Mouse (Mus musculus) heart, embryonic 11.5 days (tissue): ENCODE results near the gene Xpo4. TPM values are rescaled to one million over a fixed set of nuclear protein-coding genes. Genes with fewer than 3 reads are reported as not detected.
"Not testable (repeated sequence)": the region's sequence is repeated elsewhere in the genome, so short reads cannot be mapped to it uniquely, and the experiment has no call there.

Experiments
- ATAC-seq: fragments of 200-750 bp; cut with Nextera tagmentation; replicated peaks from 2 replicates; pipeline ENCODE4 v1.8.0; 2017; ENCODE audit warnings: moderate library complexity; ENCODE audit not compliant: insufficient number of reproducible peaks, low FRiP score, low TSS enrichment
- H3K27ac ChIP-seq: fragments of 300-500 bp; sonication (generic); 2 replicates; pipeline ENCODE4 v1.5.1; 2014; ENCODE audit warnings: mild to moderate bottlenecking, low read depth, low read length
- H3K27me3 ChIP-seq: fragments of 300-500 bp; sonication (generic); 2 replicates; pipeline ENCODE4 v1.6.1; 2014; ENCODE audit warnings: mild to moderate bottlenecking, low read length, mixed read lengths; ENCODE audit not compliant: control insufficient read depth, insufficient read depth
- H3K36me3 ChIP-seq: fragments of 300-500 bp; sonication (generic); 2 replicates; pipeline ENCODE4 v1.6.1; 2014; ENCODE audit warnings: mild to moderate bottlenecking, low read length, moderate library complexity, mixed read lengths; ENCODE audit not compliant: control insufficient read depth, insufficient read depth
- H3K4me1 ChIP-seq: fragments of 300-500 bp; sonication (generic); 2 replicates; pipeline ENCODE4 v1.6.1; 2014; ENCODE audit warnings: low read length; ENCODE audit not compliant: control insufficient read depth, insufficient read depth
- H3K4me2 ChIP-seq: fragments of 300-500 bp; sonication (generic); 2 replicates; pipeline ENCODE4 v1.6.1; 2014; ENCODE audit warnings: mild to moderate bottlenecking, moderate library complexity
- H3K4me3 ChIP-seq: fragments of 300-500 bp; sonication (generic); 2 replicates; pipeline ENCODE4 v1.5.1; 2014; ENCODE audit warnings: low read depth, low read length
- H3K9ac ChIP-seq: fragments of 300-500 bp; sonication (generic); 2 replicates; pipeline ENCODE4 v1.6.1; 2014; ENCODE audit warnings: mild to moderate bottlenecking, low read depth, low read length, moderate library complexity
- H3K9me3 ChIP-seq: fragments of 300-500 bp; sonication (generic); replicated peaks from 2 replicates; pipeline ENCODE4 v1.6.1; 2016; ENCODE audit warnings: low read length; ENCODE audit not compliant: control insufficient read depth
- WGBS: fragments of 180-500 bp; shearing (Covaris S2); extraction: QIAGEN DNeasy Blood & Tissue Kit; methylation state at CpG from one replicate; pipeline ENCODE4 v1.1.7; 2014; ENCODE audit not compliant: insufficient replicate concordance; 5-methylcytosine and 5-hydroxymethylcytosine counted together
- polyA plus RNA-seq: library from polyadenylated mRNA; unstranded; fragments of >200 nt; fragmentation: Nextera tagmentation; extraction: Ambion mirVana; gene quantifications from 2 replicates; pipeline ENCODE4 v1.2.1, GENCODE M21; 2014

Xpo4 gene
- polyA plus RNA-seq, 1 experiment from 2014 or later: 23.7 TPM

- no peaks in the 10 kb centered on the region for H3K9me3 ChIP-seq
- H3K4me1 ChIP-seq: peaks cover 3% of the 10 kb centered on the region; the same call in 1 of the 2 replicates
- peak overlapping the region; percentile 94; the same call in 1 of the 2 replicates for H3K27ac ChIP-seq
- no peaks in the 10 kb centered on the region for H3K36me3 ChIP-seq
- peak overlapping the region; percentile 86 for H3K4me3 ChIP-seq
- no peak for ATAC-seq
- 11% methylated on average over 10 of the region's 10 CpGs for WGBS
- H3K4me2 ChIP-seq: peak overlapping the region; percentile 89
- peak overlapping the region; percentile 93 for H3K9ac ChIP-seq
- no peaks in the 10 kb centered on the region for H3K27me3 ChIP-seq
These were observed 359 bp upstream of the Xpo4 start for GRCm38 (mm10) chr14:57665628-57665950.

GRCm38 (mm10) chr14:57664311-57664821 is 864 bp downstream of the Xpo4 start:
- ATAC-seq: 0 out of 2 replicates have a peak, but pooled peaks have one; percentile 58
- peaks cover 3% of the 10 kb centered on the region; the same call in 1 of the 2 replicates for H3K4me1 ChIP-seq
- no peaks in the 10 kb centered on the region for H3K36me3 ChIP-seq
- H3K9ac ChIP-seq: peak overlapping the region; percentile 93
- WGBS: under 1% methylated on average over 19 of the region's 19 CpGs
- no peaks in the 10 kb centered on the region for H3K9me3 ChIP-seq
- H3K27ac ChIP-seq: peak overlapping the region; percentile 94
- H3K27me3 ChIP-seq: no peaks in the 10 kb centered on the region
- H3K4me2 ChIP-seq: peak overlapping the region; percentile 89
- peak overlapping the region; percentile 86 for H3K4me3 ChIP-seq

GRCm38 (mm10) chr14:57663630-57664029 is 1.6 kb downstream of the Xpo4 start:
- no peaks in the 10 kb centered on the region for H3K27me3 ChIP-seq
- H3K9ac ChIP-seq: no peak overlapping the region
- peaks cover 3% of the 10 kb centered on the region; the same call in 1 of the 2 replicates for H3K4me1 ChIP-seq
- no peak for ATAC-seq
- WGBS: 23% methylated on average over 1 of the region's 1 CpGs
- H3K27ac ChIP-seq: no peak overlapping the region
- H3K4me3 ChIP-seq: peak overlapping the region; percentile 86
- H3K36me3 ChIP-seq: no peaks in the 10 kb centered on the region; the same call in 1 of the 2 replicates
- peak overlapping the region; percentile 89 for H3K4me2 ChIP-seq
- no peaks in the 10 kb centered on the region for H3K9me3 ChIP-seq

- Histone ChIP-seq H3K27ac (no peak overlapping the region), H3K4me1 (no peaks in the 10 kb centered on the region), H3K9ac (no peak overlapping the region), H3K4me2 (no peak overlapping the region), H3K27me3 (no peaks in the 10 kb centered on the region), H3K36me3 (no peaks in the 10 kb centered on the region; the same call in 1 of the 2 replicates), H3K9me3 (no peaks in the 10 kb centered on the region), H3K4me3 (no peak overlapping the region)
- WGBS: 97% methylated on average over 4 of the region's 4 CpGs
- ATAC-seq: no peak
These were observed 6.9 kb downstream of the Xpo4 start for GRCm38 (mm10) chr14:57658301-57658700.

GRCm38 (mm10) chr14:57657500-57657899 is 7.7 kb downstream of the Xpo4 start:
- Histone ChIP-seq H3K4me1 (no peaks in the 10 kb centered on the region; the same call in 1 of the 2 replicates), H3K9me3 (no peaks in the 10 kb centered on the region), H3K4me2 (no peak overlapping the region), H3K27me3 (no peaks in the 10 kb centered on the region), H3K36me3 (no peaks in the 10 kb centered on the region; the same call in 1 of the 2 replicates), H3K9ac (no peak overlapping the region), H3K4me3 (no peak overlapping the region), H3K27ac (no peak overlapping the region)
- WGBS: 93% methylated on average over 2 of the region's 2 CpGs
- ATAC-seq: no peak

GRCm38 (mm10) chr14:57656519-57656918 is 8.7 kb downstream of the Xpo4 start:
- H3K4me3 ChIP-seq, H3K4me1 ChIP-seq, ATAC-seq, H3K27ac ChIP-seq, H3K36me3 ChIP-seq, H3K4me2 ChIP-seq, H3K9ac ChIP-seq, H3K27me3 ChIP-seq, H3K9me3 ChIP-seq: not testable (repeated sequence)
- 87% methylated on average over 3 of the region's 3 CpGs for WGBS

GRCm38 (mm10) chr14:57649501-57649900 is 15.7 kb downstream of the Xpo4 start:
- no peaks in the 10 kb centered on the region for H3K27me3 ChIP-seq
- no peak overlapping the region for H3K27ac ChIP-seq
- H3K9me3 ChIP-seq: no peaks in the 10 kb centered on the region
- H3K4me1 ChIP-seq: peaks cover 4% of the 10 kb centered on the region
- H3K9ac ChIP-seq: no peak overlapping the region
- no peak overlapping the region for H3K4me2 ChIP-seq
- no peaks in the 10 kb centered on the region for H3K36me3 ChIP-seq
- ATAC-seq: no peak
- no peak overlapping the region for H3K4me3 ChIP-seq

GRCm38 (mm10) chr14:57646155-57646554 is 19.1 kb downstream of the Xpo4 start:
- H3K9me3 ChIP-seq: no peaks in the 10 kb centered on the region
- H3K27me3 ChIP-seq: no peaks in the 10 kb centered on the region
- WGBS: 84% methylated on average over 4 of the region's 4 CpGs
- H3K4me2 ChIP-seq: no peak overlapping the region
- no peak overlapping the region for H3K4me3 ChIP-seq
- no peak overlapping the region for H3K9ac ChIP-seq
- H3K36me3 ChIP-seq: no peaks in the 10 kb centered on the region
- H3K4me1 ChIP-seq: peaks cover 4% of the 10 kb centered on the region
- H3K27ac ChIP-seq: no peak overlapping the region
- no peak for ATAC-seq

GRCm38 (mm10) chr14:57639153-57639552 is 26.1 kb downstream of the Xpo4 start:
- Histone ChIP-seq H3K4me3 (no peak overlapping the region), H3K9me3 (no peaks in the 10 kb centered on the region), H3K9ac (no peak overlapping the region), H3K4me1 (peaks cover 7% of the 10 kb centered on the region; the same call in 1 of the 2 replicates), H3K36me3 (no peaks in the 10 kb centered on the region), H3K27ac (no peak overlapping the region), H3K4me2 (no peak overlapping the region), H3K27me3 (no peaks in the 10 kb centered on the region)
- WGBS: 94% methylated on average over 3 of the region's 3 CpGs
- ATAC-seq: no peak
